Mouse (Mus musculus) heart, adult 2 months (tissue): Measurements from ENCODE around the gene Drosha. TPM values are rescaled to one million over a fixed set of nuclear protein-coding genes. Genes with fewer than 3 reads are reported as not detected.
"Not testable (repeated sequence)": the region's sequence is repeated elsewhere in the genome, so short reads cannot be mapped to it uniquely, and the experiment has no call there.

ENCODE experiments used
- DNase-seq, 2 experiments: peaks; one replicate each; pipeline ENCODE4 v3.0.0; 2021
- H3K27ac ChIP-seq: fragments of 200-600 bp; 2 replicates; pipeline ENCODE4 v1.8.1; 2022
- H3K27me3 ChIP-seq: fragments of 200-500 bp; 2 replicates; pipeline ENCODE4 v1.6.1; 2012; ENCODE audit warnings: mild to moderate bottlenecking, low read length, inconsistent platforms, mixed read lengths; ENCODE audit not compliant: control insufficient read depth, insufficient read depth
- H3K36me3 ChIP-seq: fragments of 200-500 bp; 2 replicates; pipeline ENCODE4 v1.6.1; 2012; ENCODE audit warnings: low read length, inconsistent platforms; ENCODE audit not compliant: control insufficient read depth, insufficient read depth
- H3K4me1 ChIP-seq: fragments of 200-500 bp; 2 replicates; pipeline ENCODE4 v1.6.1; 2011; ENCODE audit warnings: low read length; ENCODE audit not compliant: control insufficient read depth, insufficient read depth
- H3K4me3 ChIP-seq: fragments of 200-600 bp; 2 replicates; pipeline ENCODE4 v1.8.1; 2022
- H3K79me2 ChIP-seq: fragments of 200-500 bp; replicated peaks from 2 replicates; pipeline ENCODE4 v1.6.1; 2012; ENCODE audit warnings: mild to moderate bottlenecking, inconsistent platforms, low read length, moderate library complexity, mixed read lengths; ENCODE audit not compliant: control insufficient read depth, insufficient read depth
- H3K9ac ChIP-seq: fragments of 200-500 bp; 2 replicates; pipeline ENCODE4 v1.6.1; 2012; ENCODE audit warnings: low read depth, mild to moderate bottlenecking, control low read depth, inconsistent platforms, low read length, mixed read lengths
- CTCF ChIP-seq: fragments of 200-600 bp; IDR thresholded peaks from 2 replicates; pipeline ENCODE4 v1.8.1; 2022; ENCODE audit warnings: antibody characterized with exemption, mild to moderate bottlenecking, moderate library complexity
- EP300 ChIP-seq: fragments of 200-500 bp; IDR thresholded peaks from 2 replicates; pipeline ENCODE4 v1.6.1; 2011; ENCODE audit warnings: low read depth, low read length, control low read depth; ENCODE audit not compliant: insufficient read depth
- POLR2A ChIP-seq: fragments of 200-500 bp; IDR thresholded peaks from 2 replicates; pipeline ENCODE4 v1.6.1; 2011; ENCODE audit warnings: mild to moderate bottlenecking, low read depth, low read length, control low read depth; ENCODE audit not compliant: insufficient read depth
- WGBS: fragments of 180-500 bp; shearing (Covaris S2); methylation state at CpG from one replicate; pipeline ENCODE4 v1.1.7; 2018; 5-methylcytosine and 5-hydroxymethylcytosine counted together
- intact Hi-C: fragments of 180-260 bp; cut with DNase I; formaldehyde crosslinking; loops from one replicate; pipeline ENCODE4 v1.15.1; 2025
- polyA plus RNA-seq: library from polyadenylated mRNA; depleted of rRNA; stranded (reverse); fragments of >200 nt; gene quantifications from 2 replicates; pipeline ENCODE4 v1.2.3, GENCODE M21; 2012
- total RNA-seq, 2 experiments: library from RNA; stranded (reverse); gene quantifications; 2 replicates each; pipeline ENCODE4 v1.2.3; 2021

Gene Drosha
- total and polyA plus RNA-seq, 3 experiments = 13.4 to 43.1 (median 37.8) TPM

DNA sequence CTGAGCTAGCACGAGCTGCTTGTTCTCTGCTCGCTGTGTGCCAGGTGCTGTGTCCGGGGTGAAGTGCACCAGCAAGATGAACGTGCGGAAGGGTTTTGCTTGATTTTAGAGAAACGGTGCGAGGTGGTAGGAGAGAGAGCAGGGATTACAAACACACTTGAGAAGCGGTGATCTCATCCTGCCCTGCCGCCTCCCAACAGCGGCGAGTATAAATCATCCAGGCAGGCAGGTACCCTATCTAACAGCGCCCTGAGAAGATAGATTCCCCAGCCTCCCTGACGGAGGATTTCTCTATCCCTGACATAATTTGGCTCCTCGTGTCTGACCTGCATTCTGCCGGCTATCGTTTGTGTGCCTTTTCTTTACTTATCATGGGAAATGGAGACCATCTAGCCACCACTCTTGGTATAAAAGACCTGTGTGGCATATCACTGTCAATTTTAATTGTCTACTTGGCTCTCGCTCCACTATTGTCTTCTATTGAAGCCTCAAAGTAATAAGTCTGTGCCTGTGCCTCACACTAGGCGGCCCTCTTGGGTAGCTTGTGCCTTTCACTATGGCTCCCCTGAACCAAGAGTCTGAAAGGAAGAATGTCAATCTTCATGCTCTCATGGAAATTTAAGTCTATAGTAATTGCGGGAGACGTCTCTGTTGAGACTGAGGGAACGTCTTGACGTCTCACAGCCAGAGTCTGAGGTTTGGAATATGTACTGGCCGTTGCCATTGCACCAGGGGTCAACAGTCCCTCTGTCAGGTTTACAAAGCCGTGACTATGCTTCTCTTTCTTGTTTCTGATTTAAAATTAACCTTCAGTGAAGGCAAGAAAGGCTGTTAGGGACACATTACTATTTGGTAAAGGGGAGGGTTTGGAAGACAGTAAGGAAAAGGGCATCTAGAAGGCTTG is 95.6 kb downstream of the Drosha start:
- WGBS = 91% methylated on average over 24 of the region's 24 CpGs
- H3K27me3 ChIP-seq = no peaks in the 10 kb centered on the region
- no peaks in the 10 kb centered on the region for H3K4me1 ChIP-seq
- intact Hi-C loops = no loop called here
- H3K27ac ChIP-seq = no peak overlapping the region
- TF ChIP-seq POLR2A (no peak), EP300 (no peak), CTCF (no peak)
- no peaks in the 10 kb centered on the region for H3K79me2 ChIP-seq
- DNase-seq = no peak
- no peak overlapping the region for H3K9ac ChIP-seq
- no peaks in the 10 kb centered on the region for H3K36me3 ChIP-seq
- no peak overlapping the region for H3K4me3 ChIP-seq

DNA sequence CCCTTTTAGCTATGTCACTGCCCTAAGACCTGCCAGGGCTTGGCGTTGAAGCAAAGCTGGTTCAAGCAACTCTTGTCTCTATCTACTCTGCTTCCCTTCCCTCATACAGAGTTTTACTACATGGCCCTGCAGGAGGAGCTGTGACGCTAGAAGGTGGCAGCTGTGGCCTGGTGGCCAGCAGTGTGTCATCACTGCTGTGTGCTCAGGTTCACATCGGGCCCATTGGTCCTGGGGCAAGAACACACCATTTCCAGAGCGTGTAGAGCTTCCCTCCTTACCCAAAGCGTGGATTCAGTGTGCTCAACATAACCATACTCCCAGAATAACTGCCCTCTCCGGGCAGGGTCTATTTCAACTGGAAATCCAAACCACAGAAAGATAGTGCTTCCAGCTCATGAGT is 97.3 kb downstream of the Drosha start:
- Histone ChIP-seq H3K4me1 (no peaks in the 10 kb centered on the region), H3K9ac (no peak overlapping the region), H3K36me3 (no peaks in the 10 kb centered on the region), H3K27ac (no peak overlapping the region), H3K79me2 (no peaks in the 10 kb centered on the region), H3K27me3 (no peaks in the 10 kb centered on the region), H3K4me3 (no peak overlapping the region)
- 94% methylated on average over 6 of the region's 6 CpGs for WGBS
- TF ChIP-seq POLR2A = no peak
- TF ChIP-seq CTCF = no peak
- TF ChIP-seq EP300 = no peak
- no peak for DNase-seq
- intact Hi-C loops = no loop called here

DNA sequence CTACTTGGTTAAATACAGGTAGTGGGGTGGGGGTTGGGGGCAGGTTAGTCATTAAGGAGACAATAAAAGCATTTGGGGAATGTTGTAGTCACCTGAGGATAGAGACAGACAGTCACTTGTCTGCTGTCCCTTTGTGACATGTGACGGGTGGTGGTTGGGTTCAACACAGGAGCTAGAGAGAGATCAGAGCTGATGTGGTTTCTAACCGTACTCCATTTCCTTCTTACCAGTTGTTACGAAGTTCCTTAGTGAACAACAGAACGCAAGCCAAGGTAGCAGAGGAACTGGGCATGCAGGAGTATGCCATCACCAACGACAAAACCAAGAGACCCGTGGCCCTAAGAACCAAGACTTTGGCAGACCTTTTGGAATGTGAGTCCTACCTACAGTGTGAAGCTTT is 99.2 kb downstream of the Drosha start:
- H3K27me3 ChIP-seq = no peaks in the 10 kb centered on the region
- no peaks in the 10 kb centered on the region for H3K4me1 ChIP-seq
- DNase-seq = no peak
- no peak overlapping the region for H3K4me3 ChIP-seq
- TF ChIP-seq EP300 = no peak
- no peak for TF ChIP-seq CTCF
- no peak for TF ChIP-seq POLR2A
- H3K79me2 ChIP-seq = no peaks in the 10 kb centered on the region
- H3K36me3 ChIP-seq = no peaks in the 10 kb centered on the region
- H3K9ac ChIP-seq = no peak overlapping the region
- intact Hi-C loops = no loop called here
- no peak overlapping the region for H3K27ac ChIP-seq
- WGBS = 92% methylated on average over 6 of the region's 6 CpGs

DNA sequence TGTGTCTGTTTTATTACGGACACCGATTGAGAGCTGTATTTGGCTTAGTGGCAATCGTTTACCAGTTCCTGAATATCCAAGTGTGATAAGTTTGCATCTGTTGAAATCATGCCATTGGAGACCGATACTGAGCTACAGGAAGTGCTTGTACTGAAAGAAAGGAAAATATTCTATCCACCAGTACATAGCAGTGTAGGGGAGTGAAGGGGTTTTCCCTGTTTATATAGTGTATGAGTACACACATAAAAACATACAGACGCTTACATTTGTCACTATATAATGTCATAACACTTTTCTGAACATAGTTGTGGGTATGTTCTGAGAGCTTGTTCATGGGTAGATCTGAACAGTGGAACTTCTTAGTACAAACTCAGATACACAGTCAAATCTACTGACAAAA is 106.9 kb downstream of the Drosha start:
- Histone ChIP-seq H3K27ac (no peak overlapping the region), H3K36me3 (no peaks in the 10 kb centered on the region), H3K9ac (no peak overlapping the region), H3K4me3 (no peak overlapping the region), H3K4me1 (no peaks in the 10 kb centered on the region), H3K27me3 (no peaks in the 10 kb centered on the region), H3K79me2 (no peaks in the 10 kb centered on the region)
- intact Hi-C loops = no loop called here
- TF ChIP-seq CTCF (no peak), POLR2A (no peak)
- WGBS = 73% methylated on average over 5 of the region's 5 CpGs
- DNase-seq = no peak

DNA sequence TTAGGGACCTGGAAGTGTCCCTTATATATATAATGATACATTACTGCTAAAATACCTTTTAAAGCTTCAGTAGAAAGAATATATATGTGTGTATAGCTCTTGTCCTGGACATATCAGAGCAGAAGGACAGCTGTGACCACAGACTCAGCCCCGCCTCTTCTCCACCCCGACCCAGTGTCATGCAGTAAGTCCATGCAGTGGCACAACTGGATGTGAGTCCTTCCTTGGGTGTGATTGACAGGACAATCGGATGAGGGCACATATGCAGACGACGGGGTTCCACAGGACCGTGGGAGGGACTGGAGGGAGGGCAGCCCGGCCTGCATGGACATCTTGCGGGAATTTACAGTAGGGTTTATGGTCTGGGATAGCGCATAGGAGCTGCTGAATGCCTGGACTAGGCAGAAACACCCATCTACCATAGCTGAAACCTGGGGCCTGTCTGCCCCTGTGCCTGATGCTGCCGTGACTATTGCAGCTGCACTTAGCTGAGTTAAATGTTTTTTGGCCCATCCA is 111.7 kb downstream of the Drosha start:
- no peak for DNase-seq
- TF ChIP-seq POLR2A (no peak), EP300 (no peak), CTCF (no peak)

DNA sequence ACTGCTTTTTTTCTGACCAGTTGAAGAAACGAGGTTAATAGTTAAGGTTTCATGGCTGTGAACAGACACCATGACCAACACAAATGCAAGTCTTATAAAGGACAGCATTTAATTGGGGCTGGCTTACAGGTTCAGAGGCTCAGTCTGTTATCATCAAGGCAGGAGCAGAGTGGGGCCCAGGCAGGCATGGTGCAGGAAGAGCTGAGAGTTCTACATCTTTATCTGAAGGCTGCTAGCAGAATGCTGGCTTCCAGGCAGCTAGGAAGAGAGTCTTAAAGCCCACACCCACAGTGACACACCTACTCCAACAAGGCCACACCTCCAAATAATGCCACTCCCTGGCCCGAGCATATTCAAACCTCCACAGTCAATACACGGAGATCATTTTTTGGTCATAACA is 112.7 kb downstream of the Drosha start:
- DNase-seq, H3K27ac ChIP-seq, H3K4me3 ChIP-seq, H3K4me1 ChIP-seq, H3K9ac ChIP-seq, H3K36me3 ChIP-seq, H3K27me3 ChIP-seq, intact Hi-C loops, H3K79me2 ChIP-seq: not testable (repeated sequence)
- WGBS = 90% methylated on average over 3 of the region's 3 CpGs

More for the DNA sequence above, 111.7 kb downstream of the Drosha start:
- H3K79me2 ChIP-seq = no peaks in the 10 kb centered on the region
- H3K27me3 ChIP-seq = no peaks in the 10 kb centered on the region
- no peak overlapping the region for H3K9ac ChIP-seq
- H3K4me3 ChIP-seq = no peak overlapping the region
- H3K36me3 ChIP-seq = no peaks in the 10 kb centered on the region
- WGBS = 90% methylated on average over 10 of the region's 10 CpGs
- H3K4me1 ChIP-seq = no peaks in the 10 kb centered on the region
- no peak overlapping the region for H3K27ac ChIP-seq
- intact Hi-C loops = no loop called here
